Mouse (Mus musculus) activated CD4-positive, CD25-positive, alpha-beta regulatory T cell, adult 9 weeks (primary cell): ENCODE data around the gene Hspbp1. TPM values are rescaled to one million over a fixed set of nuclear protein-coding genes. Genes with fewer than 3 reads are reported as not detected.

Experiments
- polyA plus RNA-seq: library from polyadenylated mRNA; unstranded; fragments of 100-300 nt; shearing (Covaris generic); gene quantifications from one replicate; pipeline ENCODE4 v1.2.1, GENCODE M21; 2017

The Hspbp1 gene
- polyA plus RNA-seq: 82.1 TPM

DNA sequence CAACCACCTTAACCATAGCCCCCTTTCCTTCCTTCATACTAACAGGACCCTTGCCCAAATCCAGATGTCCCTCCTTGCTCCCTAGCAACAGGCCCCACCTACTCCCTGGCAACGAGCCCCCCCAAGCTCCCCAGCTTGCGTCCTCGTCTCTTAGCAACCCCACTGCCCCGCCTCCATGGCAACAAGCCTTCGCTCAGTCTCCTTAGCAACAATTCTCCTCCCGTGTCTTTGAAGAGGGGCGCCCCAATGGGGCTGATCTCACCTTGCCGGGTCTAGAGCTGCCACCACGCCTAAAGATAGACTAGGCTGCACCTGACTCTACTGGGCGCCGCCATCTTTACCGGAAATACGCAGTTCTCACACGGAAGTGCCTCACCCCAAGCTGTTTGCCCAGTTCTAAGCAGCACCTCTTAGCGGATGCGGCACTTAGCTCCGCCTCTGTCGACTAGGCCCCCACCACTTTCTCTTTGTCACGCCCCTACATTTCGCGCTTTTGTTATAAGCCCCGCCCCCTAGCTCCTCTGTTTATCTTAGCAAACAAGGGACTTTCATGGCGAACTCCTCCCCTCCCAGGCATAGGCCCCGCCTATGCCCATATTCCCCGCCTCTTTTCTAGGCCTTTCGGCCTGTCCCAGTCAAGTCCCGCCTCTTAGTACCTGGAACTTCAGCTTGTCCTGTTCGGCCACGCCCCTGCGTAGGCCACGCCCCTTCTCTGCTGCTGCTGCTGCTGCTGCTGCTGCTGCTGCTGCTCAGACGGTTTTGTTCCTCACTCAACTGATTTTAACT lies at the start of gene Hspbp1:
Hspbp1 (minus strand) TSS at position 437 of the 786 bp plus-strand sequence.

DNA sequence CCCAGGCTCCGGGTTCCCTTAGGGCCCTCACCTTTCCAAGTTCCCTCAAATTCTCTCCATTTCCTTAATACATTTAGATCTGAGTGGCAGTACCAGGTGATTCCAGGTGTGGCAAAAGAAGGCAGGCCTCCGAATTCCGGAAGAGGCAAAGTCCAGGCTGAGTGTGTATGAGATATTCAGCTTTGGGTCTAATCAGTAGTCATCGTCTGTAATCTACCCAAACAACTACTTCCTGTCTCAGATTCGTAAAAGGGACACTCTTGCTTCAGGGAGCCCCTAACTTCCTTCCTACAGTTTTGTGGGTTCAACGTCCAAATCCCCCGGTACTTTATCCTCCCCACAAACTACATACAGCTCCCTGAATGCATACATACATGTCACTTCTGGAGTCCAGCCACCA lies 40.3 kb upstream of the Hspbp1 start, which contains the start of gene Tmem150b:
Tmem150b (minus strand) TSS at position 81 of the 400 bp plus-strand sequence.

GRCm38 (mm10) chr7:4690387-4690786 lies 5.5 kb upstream of the Hspbp1 start, which contains the start of gene Brsk1:
TSS of gene Brsk1 (plus strand) at chr7:4690604.

DNA sequence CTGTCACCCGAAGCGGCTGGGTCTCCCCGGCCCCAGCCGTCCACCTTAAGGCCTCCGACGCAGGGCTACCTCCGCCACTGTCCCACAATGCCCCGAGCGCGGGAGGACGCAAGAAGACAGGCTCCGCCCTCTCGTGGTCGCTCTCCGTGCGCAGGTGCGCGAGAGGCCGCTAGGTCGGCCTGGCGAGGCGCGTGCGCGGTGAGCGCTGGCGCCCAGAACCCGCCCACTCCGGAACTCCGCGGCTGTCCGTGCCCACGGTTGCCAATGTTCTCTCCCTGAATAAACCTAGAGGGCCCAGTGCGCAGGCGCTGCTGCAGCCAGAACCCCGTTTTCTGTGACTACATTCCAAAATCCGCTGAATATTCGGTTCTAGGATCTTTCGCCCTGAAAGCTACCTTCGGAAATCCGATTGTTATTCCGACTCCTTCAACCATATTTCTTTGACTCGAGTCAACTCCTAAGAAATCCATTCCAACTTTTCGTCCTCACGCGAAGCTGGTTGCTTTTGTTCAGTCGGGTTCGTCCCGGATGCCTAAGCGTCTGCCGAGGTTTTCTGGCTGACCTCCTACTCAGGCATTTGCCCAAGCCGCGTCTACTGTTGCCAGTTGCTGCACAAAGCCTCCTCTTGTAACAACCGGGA lies 25.8 kb downstream of the Hspbp1 start, which contains the start of gene Ppp6r1:
Ppp6r1 (minus strand) TSS at position 108 of the 640 bp plus-strand sequence.

GRCm38 (mm10) chr7:4631031-4631430 lies 53.8 kb downstream of the Hspbp1 start, which contains the start of gene Tmem86b:
TSS of gene Tmem86b (minus strand) at chr7:4631422.

Other genes starting within 250 kb of the Hspbp1 start
- gene Rdh13, start 239.4 kb downstream of the Hspbp1 start, polyA plus RNA-seq: 4.9 TPM
- gene Eps8l1, start 224.4 kb downstream of the Hspbp1 start, polyA plus RNA-seq: 11.1 TPM
- gene Ppp1r12c, start 183.4 kb downstream of the Hspbp1 start, polyA plus RNA-seq: 29.9 TPM
- 4.5 TPM for gene Tnnt1, start 168.7 kb downstream of the Hspbp1 start, polyA plus RNA-seq
- gene Tnni3, start 160.8 kb downstream of the Hspbp1 start, polyA plus RNA-seq: 1.5 TPM
- gene Dnaaf3, start 152.6 kb downstream of the Hspbp1 start, polyA plus RNA-seq: 1.2 TPM
- 0.26 TPM for gene Syt5, start 137.5 kb downstream of the Hspbp1 start, polyA plus RNA-seq
- gene Ptprh, start 81.0 kb downstream of the Hspbp1 start, polyA plus RNA-seq: not detected
- 5.6 TPM for gene Tmem86b, start 53.6 kb downstream of the Hspbp1 start, polyA plus RNA-seq
- gene Ppp6r1, start 26.0 kb downstream of the Hspbp1 start, polyA plus RNA-seq: 30.9 TPM
- not detected for gene Brsk1, start 5.5 kb upstream of the Hspbp1 start, polyA plus RNA-seq
- gene Tmem150b, start 40.2 kb upstream of the Hspbp1 start, polyA plus RNA-seq: 0.10 TPM
- 49.9 TPM for gene Kmt5c, start 55.0 kb upstream of the Hspbp1 start, polyA plus RNA-seq
- gene Cox6b2, start 68.0 kb upstream of the Hspbp1 start, polyA plus RNA-seq: 3.0 TPM
- gene Fam71e2, start 86.2 kb upstream of the Hspbp1 start, polyA plus RNA-seq: not detected
- gene Il11, start 97.8 kb upstream of the Hspbp1 start, polyA plus RNA-seq: not detected
- gene Tmem190, start 97.9 kb upstream of the Hspbp1 start, polyA plus RNA-seq: not detected
- gene Tmem238, start 104.6 kb upstream of the Hspbp1 start, polyA plus RNA-seq: 1.3 TPM
- 423 TPM for gene Rpl28, start 107.8 kb upstream of the Hspbp1 start, polyA plus RNA-seq
- gene Ube2s, start 127.5 kb upstream of the Hspbp1 start, polyA plus RNA-seq: 105 TPM
- not detected for gene Shisa7, start 159.6 kb upstream of the Hspbp1 start, polyA plus RNA-seq
- 43.7 TPM for gene Isoc2b, start 185.2 kb upstream of the Hspbp1 start, polyA plus RNA-seq
- 0.53 TPM for gene Isoc2a, start 192.1 kb upstream of the Hspbp1 start, polyA plus RNA-seq
- not detected for gene Gm36210, start 221.4 kb upstream of the Hspbp1 start, polyA plus RNA-seq
- gene Zfp628, start 230.1 kb upstream of the Hspbp1 start, polyA plus RNA-seq: 1.6 TPM
- 0.90 TPM for gene Nat14, start 237.0 kb upstream of the Hspbp1 start, polyA plus RNA-seq
- gene Ssc5d, start 240.7 kb upstream of the Hspbp1 start, polyA plus RNA-seq: not detected